Mouse (Mus musculus) embryo, embryonic 10.5 days (tissue): Measurements from ENCODE around the gene Gabrg3.

Experiments
- DNase-seq: peaks from one replicate; pipeline ENCODE4 v3.0.0-alpha.2; 2015; ENCODE audit warnings: low spot score

Gabrg3 gene

DNA sequence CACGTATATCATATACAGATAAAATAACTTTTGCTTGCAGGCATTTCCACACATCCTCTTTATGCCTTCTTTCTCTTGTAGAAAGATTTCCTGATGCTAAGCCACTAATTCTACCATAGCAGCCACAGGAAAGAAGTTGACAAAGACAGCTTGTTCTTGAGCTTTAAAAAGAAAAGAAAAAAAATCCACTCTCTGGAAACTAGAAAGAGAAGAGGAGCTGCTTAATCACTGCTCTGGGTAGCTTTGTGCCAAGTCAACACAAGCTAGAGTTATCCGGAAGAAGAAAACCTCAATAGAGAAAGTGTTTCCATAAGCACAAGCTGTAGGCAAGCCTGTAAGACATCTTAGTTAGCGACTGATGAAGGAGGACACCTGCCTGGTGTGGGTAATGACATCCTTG is 321.6 kb downstream of the Gabrg3 start:
- no peak for DNase-seq

GRCm38 (mm10) chr7:57050906-57051635 is 335.9 kb downstream of the Gabrg3 start:
- DNase-seq: peak; percentile 1

DNA sequence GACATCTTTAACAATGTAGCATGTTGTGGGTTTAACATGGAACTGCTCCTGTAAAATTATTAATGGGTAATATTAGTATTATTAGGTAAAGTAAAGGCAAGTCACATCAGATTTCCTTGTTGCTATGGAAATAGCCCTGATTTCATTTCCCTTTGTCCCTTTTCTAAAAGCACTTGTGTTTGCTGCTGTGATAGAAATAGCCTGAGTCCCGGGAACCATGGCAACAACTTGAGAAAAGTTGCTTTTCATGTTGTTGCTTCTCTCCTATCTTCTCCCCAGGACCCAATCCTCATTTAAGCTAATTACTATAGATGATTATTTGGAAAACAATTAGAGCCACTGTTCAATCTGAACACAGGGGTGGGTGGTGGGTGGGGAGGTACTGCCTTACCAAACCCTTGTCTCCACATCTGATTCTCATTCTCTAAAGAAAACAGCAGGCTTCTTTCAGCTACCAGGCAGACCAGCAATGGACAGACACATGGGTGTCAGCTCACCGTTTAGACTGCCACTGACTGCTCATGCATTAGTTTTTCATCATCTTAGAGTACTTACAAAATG is 349.0 kb downstream of the Gabrg3 start:
- DNase-seq: peak; percentile 8

- DNase-seq: no peak
These were observed 386.3 kb downstream of the Gabrg3 start for GRCm38 (mm10) chr7:57000585-57001261.

GRCm38 (mm10) chr7:56997713-56998624 is 389.0 kb downstream of the Gabrg3 start:
- no peak for DNase-seq

- DNase-seq: peak; percentile 62
These were observed 440.6 kb downstream of the Gabrg3 start for GRCm38 (mm10) chr7:56946398-56946797.

DNA sequence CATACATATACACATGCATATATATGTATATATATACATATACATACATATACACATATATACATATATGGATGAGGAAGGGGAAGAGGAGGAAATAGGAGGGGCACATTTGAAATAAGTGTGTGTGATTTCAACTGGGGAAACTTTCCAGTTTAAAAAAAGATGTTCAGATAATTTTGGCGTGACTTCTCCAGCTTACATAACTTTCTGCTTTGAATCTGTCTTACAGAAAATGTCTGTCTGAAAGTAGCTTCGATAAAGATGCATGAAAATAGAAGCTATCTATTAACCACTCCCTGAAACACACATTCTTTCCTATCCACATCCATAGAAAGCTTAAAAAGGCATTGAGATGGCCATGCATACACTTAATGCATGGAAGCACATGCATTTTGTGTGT is 445.4 kb downstream of the Gabrg3 start:
- no peak for DNase-seq

DNA sequence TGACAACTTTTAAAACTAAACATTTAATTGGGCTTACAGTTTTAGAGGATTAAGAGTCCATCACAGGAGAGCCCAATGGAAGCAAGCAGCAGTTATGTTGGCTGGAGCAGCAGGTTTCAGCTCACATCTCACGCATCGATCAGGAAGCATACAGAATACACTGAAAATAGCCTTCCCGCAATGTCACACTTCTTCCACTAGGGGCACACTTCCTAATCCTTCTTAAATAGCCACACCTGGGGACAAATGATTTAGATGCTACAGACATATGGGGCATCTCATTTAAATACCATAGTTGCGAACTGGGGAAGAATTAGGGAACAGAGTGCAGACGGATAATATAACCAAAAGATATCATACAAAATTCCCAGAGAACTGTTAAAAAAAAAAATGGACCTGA is 449.0 kb downstream of the Gabrg3 start:
- peak; percentile 25 for DNase-seq

DNA sequence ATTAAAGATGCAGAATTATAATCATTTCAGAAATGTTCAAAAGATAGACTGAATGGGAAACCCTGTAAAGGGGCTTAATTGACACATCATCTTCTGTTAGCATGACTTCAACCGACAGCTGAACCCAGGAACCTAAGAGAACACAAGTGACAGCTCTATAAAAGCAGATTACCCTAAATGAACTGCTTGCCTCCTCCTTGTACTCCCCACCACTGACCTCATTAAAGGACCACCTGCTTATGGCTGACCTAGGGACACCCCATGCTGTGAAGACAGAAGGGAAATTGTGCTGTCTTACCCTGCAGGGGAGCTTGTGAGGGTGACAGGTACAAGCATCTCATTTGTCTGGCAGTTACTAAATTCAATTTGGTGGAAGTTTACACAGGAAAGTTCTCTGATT is 467.5 kb downstream of the Gabrg3 start:
- no peak for DNase-seq

GRCm38 (mm10) chr7:56914862-56915261 is 472.1 kb downstream of the Gabrg3 start:
- no peak for DNase-seq

GRCm38 (mm10) chr7:56899762-56900161 is 487.2 kb downstream of the Gabrg3 start:
- DNase-seq: peak; percentile 7

DNA sequence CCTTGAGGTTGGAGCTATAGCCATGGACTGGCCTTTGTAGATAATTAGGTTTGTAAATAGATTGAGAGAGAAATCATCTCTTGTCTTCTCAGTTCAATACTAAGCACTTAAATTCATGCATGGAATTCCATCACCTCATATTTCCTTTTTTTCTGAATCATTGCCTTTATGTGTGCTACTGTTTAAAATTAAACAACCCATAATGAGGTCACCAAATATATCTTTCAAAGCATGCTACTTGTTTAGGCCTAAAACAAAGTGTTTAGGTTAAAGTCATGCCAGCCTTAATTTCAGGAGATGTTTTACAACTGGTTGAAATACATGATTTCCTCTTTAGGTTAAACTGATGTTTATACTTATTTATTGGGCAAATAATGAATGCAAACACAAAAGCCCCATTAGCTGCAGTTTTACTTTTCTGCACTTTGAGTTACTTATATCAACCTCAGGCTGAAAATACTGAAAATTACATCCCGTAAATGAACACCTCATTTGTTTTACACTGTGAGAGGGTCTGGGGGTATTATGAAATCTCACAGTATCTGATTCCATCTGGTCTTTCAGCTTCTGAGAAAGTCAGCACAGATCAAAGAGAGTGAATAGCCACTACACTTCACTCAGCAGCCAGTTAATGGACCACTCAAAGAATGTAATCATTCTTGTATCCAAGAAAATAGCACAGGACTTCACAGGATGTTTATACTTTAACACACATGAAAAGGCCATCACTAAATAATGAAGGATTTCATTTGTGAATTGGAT is 519.5 kb downstream of the Gabrg3 start:
- no peak for DNase-seq

DNA sequence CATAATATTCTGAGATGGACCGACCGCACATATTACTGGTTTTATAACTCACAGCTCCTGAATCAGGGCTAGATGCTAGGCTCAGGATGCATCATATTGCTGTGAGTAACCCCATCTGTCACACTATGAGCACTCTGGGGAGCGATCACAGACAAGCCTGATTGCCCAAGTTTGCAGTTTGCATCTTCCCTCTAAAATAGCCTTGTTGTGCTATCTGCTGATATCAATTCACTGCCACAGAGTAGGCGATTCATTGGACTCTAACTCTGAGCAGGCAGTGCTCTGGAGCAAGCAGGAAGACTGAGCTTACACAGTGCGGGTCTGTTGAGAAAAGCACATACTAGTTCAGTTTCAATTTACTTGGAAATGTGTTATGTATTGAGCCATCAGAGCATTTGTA is 543.4 kb downstream of the Gabrg3 start:
- no peak for DNase-seq

- DNase-seq: no peak
These were observed 561.5 kb downstream of the Gabrg3 start for GRCm38 (mm10) chr7:56825446-56825845.

DNA sequence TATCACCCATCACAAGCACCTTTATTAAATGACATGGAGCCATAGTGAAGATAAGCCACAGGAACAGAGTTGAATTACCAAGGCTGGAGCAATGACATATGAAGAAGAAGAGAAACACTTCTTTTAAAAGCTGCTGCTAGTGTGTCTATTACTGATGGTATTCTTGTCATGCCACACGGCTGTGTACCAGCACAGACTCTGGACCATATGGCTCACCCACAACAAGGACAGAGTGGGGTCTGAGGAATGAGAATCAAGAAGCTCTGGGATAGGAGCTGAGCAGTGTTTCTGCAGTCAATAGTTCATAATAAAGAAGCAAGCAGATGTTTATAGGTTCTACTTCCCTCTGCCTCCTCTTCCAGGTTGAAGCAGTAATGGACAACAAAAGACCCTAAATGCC is 585.1 kb downstream of the Gabrg3 start:
- DNase-seq: no peak

- DNase-seq: no peak
These were observed 607.9 kb downstream of the Gabrg3 start for GRCm38 (mm10) chr7:56779122-56779521.

DNA sequence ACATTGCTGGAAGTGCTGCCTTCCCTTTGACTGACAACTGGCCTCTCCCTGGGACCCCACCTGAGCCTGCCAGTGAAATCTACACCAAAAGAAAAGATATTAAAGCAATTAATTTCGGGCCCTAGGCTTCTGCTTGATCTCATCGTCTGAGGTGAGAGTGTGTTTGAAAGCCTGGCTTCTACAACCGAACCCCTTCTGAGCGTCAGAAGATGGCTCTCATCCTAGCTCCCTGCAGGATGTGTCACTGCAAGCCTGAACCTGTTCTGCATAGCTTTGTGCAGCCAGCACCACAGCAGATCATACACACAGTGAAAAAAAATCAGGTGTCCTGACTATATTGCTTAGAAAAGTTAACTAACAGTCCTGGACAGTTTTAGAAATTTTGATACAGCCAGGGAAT is 618.8 kb downstream of the Gabrg3 start:
- DNase-seq: no peak

- no peak for DNase-seq
These were observed 619.2 kb downstream of the Gabrg3 start for GRCm38 (mm10) chr7:56767796-56768195.

- DNase-seq: no peak
These were observed 621.2 kb downstream of the Gabrg3 start for GRCm38 (mm10) chr7:56765612-56766445.

GRCm38 (mm10) chr7:56729225-56729624 is 657.8 kb downstream of the Gabrg3 start:
- DNase-seq: no peak
